Mouse (Mus musculus) ES-E14 (cell line): ENCODE data around the gene Pmepa1.

Source experiments
- CHD2 ChIP-seq: IDR thresholded peaks from 2 replicates; pipeline ENCODE4 v1.6.1; 2014; ENCODE audit warnings: mild to moderate bottlenecking, low read depth, low read length, inconsistent platforms
- ZC3H11A ChIP-seq: IDR thresholded peaks from 2 replicates; pipeline ENCODE4 v1.6.1; 2012; ENCODE audit warnings: low read depth, mild to moderate bottlenecking, inconsistent platforms, low read length, borderline replicate concordance

DNA sequence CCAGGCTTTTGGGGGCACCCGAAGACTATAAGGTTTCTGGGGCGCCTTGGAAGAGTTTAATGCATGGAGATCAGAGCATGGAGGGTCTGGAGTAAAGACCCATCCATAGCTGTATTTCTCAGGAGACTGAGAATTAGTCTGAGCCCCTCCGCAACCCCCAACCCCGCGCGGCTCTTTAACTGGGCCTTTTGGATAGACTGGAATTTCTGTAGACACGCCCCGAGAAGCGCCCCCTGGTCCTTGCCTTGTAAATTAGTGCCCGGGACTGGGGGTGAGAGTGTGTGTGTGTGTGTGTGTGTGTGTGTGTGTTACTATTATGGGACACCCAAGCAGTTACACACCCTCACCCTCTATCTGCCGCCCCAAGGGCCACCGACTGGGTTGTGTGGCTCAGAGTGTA is 526 bp upstream of the Pmepa1 start:
- TF ChIP-seq CHD2 (no peak), ZC3H11A (no peak)
